Mouse (Mus musculus) spleen, adult 2 months (tissue): ENCODE measurements around the gene Rabep2. TPM values are rescaled to one million over a fixed set of nuclear protein-coding genes. Genes with fewer than 3 reads are reported as not detected.
A peak's percentile ranks its signal among the peaks of the same experiment; 100 is the strongest.
"Not testable (repeated sequence)": the region's sequence is repeated elsewhere in the genome, so short reads cannot be mapped to it uniquely, and the experiment has no call there.

Experiments
- DNase-seq, 2 experiments: peaks; one replicate each; pipeline versions ENCODE4 v3.0.0 to v3.0.0-alpha.2; 2012 to 2021; ENCODE audit warnings: low spot score in 2 of 2, low read depth in 1 of 2
- H3K27ac ChIP-seq: fragments of 200-500 bp; 2 replicates; pipeline ENCODE4 v1.5.1; 2012; ENCODE audit warnings: low read length, inconsistent platforms; ENCODE audit not compliant: insufficient read depth
- H3K27me3 ChIP-seq: fragments of 200-500 bp; 2 replicates; pipeline ENCODE4 v1.6.1; 2012; ENCODE audit warnings: mild to moderate bottlenecking, moderate library complexity, low read length, inconsistent platforms; ENCODE audit not compliant: control insufficient read depth, insufficient read depth
- H3K36me3 ChIP-seq: fragments of 200-500 bp; 2 replicates; pipeline ENCODE4 v1.6.1; 2012; ENCODE audit warnings: mild to moderate bottlenecking, low read length, inconsistent platforms; ENCODE audit not compliant: control insufficient read depth, insufficient read depth
- H3K4me1 ChIP-seq: fragments of 200-500 bp; 2 replicates; pipeline ENCODE4 v1.6.1; 2011; ENCODE audit warnings: inconsistent platforms; ENCODE audit not compliant: control insufficient read depth, insufficient read depth, insufficient read length
- H3K4me3 ChIP-seq: fragments of 200-500 bp; 2 replicates; pipeline ENCODE4 v1.5.1; 2011; ENCODE audit warnings: mild to moderate bottlenecking, inconsistent platforms; ENCODE audit not compliant: insufficient read depth, insufficient read length; ENCODE audit errors: extremely low read depth
- CTCF ChIP-seq: fragments of 200-500 bp; IDR thresholded peaks from 2 replicates; pipeline ENCODE4 v1.5.1; 2011; ENCODE audit warnings: mild to moderate bottlenecking, inconsistent platforms; ENCODE audit not compliant: insufficient read depth, insufficient read length, insufficient replicate concordance; ENCODE audit errors: extremely low read depth
- POLR2A ChIP-seq: fragments of 200-500 bp; IDR thresholded peaks from 2 replicates; pipeline ENCODE4 v1.6.1; 2011; ENCODE audit warnings: low read depth, low read length, inconsistent platforms
- WGBS: fragments of 180-500 bp; shearing (Covaris S2); methylation state at CpG from one replicate; pipeline ENCODE4 v1.1.7; 2018; 5-methylcytosine and 5-hydroxymethylcytosine counted together
- polyA plus RNA-seq: library from polyadenylated mRNA; depleted of rRNA; stranded (reverse); fragments of >200 nt; gene quantifications from 2 replicates; pipeline ENCODE4 v1.2.3, GENCODE M21; 2012; rRNA removed

Gene Rabep2
- polyA plus RNA-seq: 60.3 and 73.9 TPM in 2 replicates

GRCm38 (mm10) chr7:126428631-126429502 is at the start of gene Rabep2:
Gene Rabep2 (plus strand): TSS chr7:126428759.
- Histone ChIP-seq H3K27ac (peak within 1 kb of the TSS; percentile 97), H3K4me1 (peaks cover 15% of the 10 kb centered on the region; the same call in 1 of the 2 replicates), H3K36me3 (peaks cover 15% of the 10 kb centered on the region), H3K4me3 (peak within 1 kb of the TSS; percentile 84), H3K27me3 (no peaks in the 10 kb centered on the region)
- under 1% methylated on average over 81 of the region's 82 CpGs for WGBS
- TF ChIP-seq POLR2A (peak; percentile 45; the same call in 1 of the 2 replicates), CTCF (no peak)
- peak; percentile 60 to 92 for DNase-seq

GRCm38 (mm10) chr7:126383565-126383964 is 45.0 kb upstream of the Rabep2 start:
- Histone ChIP-seq H3K4me3 (no peak overlapping the region), H3K4me1 (no peaks in the 10 kb centered on the region), H3K27ac (no peak overlapping the region), H3K36me3 (peaks cover 20% of the 10 kb centered on the region), H3K27me3 (no peaks in the 10 kb centered on the region)
- WGBS: 80% methylated on average over 5 of the region's 5 CpGs
- DNase-seq: no peak
- TF ChIP-seq CTCF (no peak), POLR2A (no peak)

- Histone ChIP-seq H3K4me1 (no peaks in the 10 kb centered on the region), H3K27me3 (no peaks in the 10 kb centered on the region), H3K4me3 (no peak overlapping the region), H3K36me3 (peaks cover 34% of the 10 kb centered on the region), H3K27ac (no peak overlapping the region)
- TF ChIP-seq CTCF: no peak
- TF ChIP-seq POLR2A: no peak
- WGBS: 100% methylated on average over 1 of the region's 1 CpGs
- no peak for DNase-seq
Measured at GRCm38 (mm10) chr7:126388185-126388584, 40.4 kb upstream of the Rabep2 start.

GRCm38 (mm10) chr7:126392086-126392884 is 36.3 kb upstream of the Rabep2 start:
- not testable (repeated sequence) for H3K4me1 ChIP-seq, H3K27me3 ChIP-seq, DNase-seq, H3K27ac ChIP-seq, H3K4me3 ChIP-seq
- WGBS: 89% methylated on average over 7 of the region's 7 CpGs
- H3K36me3 ChIP-seq: peaks cover 17% of the 10 kb centered on the region

- WGBS: under 1% methylated on average over 59 of the region's 59 CpGs
- peak; percentile 85 to 98 for DNase-seq
- Histone ChIP-seq H3K36me3 (no peaks in the 10 kb centered on the region), H3K4me1 (no peaks in the 10 kb centered on the region; the same call in 1 of the 2 replicates), H3K4me3 (peak within 1 kb of the TSS; percentile 82), H3K27ac (peak within 1 kb of the TSS; percentile 40; the same call in 1 of the 2 replicates), H3K27me3 (no peaks in the 10 kb centered on the region)
- TF ChIP-seq CTCF (no peak), POLR2A (peak; percentile 78)
Measured at GRCm38 (mm10) chr7:126396298-126397119, 32.0 kb upstream of the Rabep2 start, which contains the start of gene Nfatc2ip. Gene Nfatc2ip (minus strand): TSS chr7:126396737.

- WGBS: 69% methylated on average over 6 of the region's 6 CpGs
- Histone ChIP-seq H3K27ac (no peak overlapping the region), H3K4me1 (no peaks in the 10 kb centered on the region; the same call in 1 of the 2 replicates), H3K36me3 (no peaks in the 10 kb centered on the region), H3K4me3 (no peak overlapping the region), H3K27me3 (no peaks in the 10 kb centered on the region)
- no peak for TF ChIP-seq CTCF
- no peak for TF ChIP-seq POLR2A
- no peak for DNase-seq
Measured at GRCm38 (mm10) chr7:126397221-126397620, 31.3 kb upstream of the Rabep2 start.
